Mouse (Mus musculus) midbrain, embryonic 11.5 days (tissue): ENCODE results near the gene Upp2. TPM values are rescaled to one million over a fixed set of nuclear protein-coding genes. Genes with fewer than 3 reads are reported as not detected.

Experiments used
- ATAC-seq: fragments of 200-750 bp; cut with Nextera tagmentation; 2 replicates; pipeline ENCODE4 v1.8.0; 2017; ENCODE audit warnings: moderate TSS enrichment, moderate library complexity; ENCODE audit not compliant: low FRiP score
- DNase-seq: peaks from one replicate; pipeline ENCODE4 v3.0.0; 2015; ENCODE audit warnings: low spot score; ENCODE audit errors: missing footprints
- H3K27ac ChIP-seq: fragments of 300-500 bp; sonication (generic); 2 replicates; pipeline ENCODE4 v1.5.1; 2014; ENCODE audit warnings: low read depth, low read length
- H3K27me3 ChIP-seq: fragments of 300-500 bp; sonication (generic); 2 replicates; pipeline ENCODE4 v1.6.1; 2014; ENCODE audit warnings: mild to moderate bottlenecking, low read length, moderate library complexity, mixed read lengths; ENCODE audit not compliant: control insufficient read depth, insufficient read depth
- H3K36me3 ChIP-seq: fragments of 300-500 bp; sonication (generic); 2 replicates; pipeline ENCODE4 v1.6.1; 2014; ENCODE audit warnings: mild to moderate bottlenecking, low read length, moderate library complexity, mixed read lengths; ENCODE audit not compliant: control insufficient read depth, insufficient read depth
- H3K4me1 ChIP-seq: fragments of 300-500 bp; sonication (generic); 2 replicates; pipeline ENCODE4 v1.6.1; 2014; ENCODE audit warnings: low read length; ENCODE audit not compliant: control insufficient read depth, insufficient read depth
- H3K4me2 ChIP-seq: fragments of 300-500 bp; sonication (generic); 2 replicates; pipeline ENCODE4 v1.6.1; 2014; ENCODE audit warnings: mild to moderate bottlenecking, moderate library complexity
- H3K4me3 ChIP-seq: fragments of 300-500 bp; sonication (generic); 2 replicates; pipeline ENCODE4 v1.5.1; 2014; ENCODE audit warnings: low read depth, low read length
- H3K9ac ChIP-seq: fragments of 300-500 bp; sonication (generic); 2 replicates; pipeline ENCODE4 v1.6.1; 2014; ENCODE audit warnings: low read length
- H3K9me3 ChIP-seq: fragments of 300-500 bp; sonication (generic); 2 replicates; pipeline ENCODE4 v1.6.1; 2016; ENCODE audit warnings: low read length; ENCODE audit not compliant: control insufficient read depth
- WGBS: fragments of 180-500 bp; shearing (Covaris S2); extraction: QIAGEN DNeasy Blood & Tissue Kit; methylation state at CpG from one replicate; pipeline ENCODE4 v1.1.7; 2014; 5-methylcytosine and 5-hydroxymethylcytosine counted together
- polyA plus RNA-seq: library from polyadenylated mRNA; unstranded; fragments of >200 nt; fragmentation: Nextera tagmentation; extraction: Ambion mirVana; gene quantifications from 2 replicates; pipeline ENCODE4 v1.2.1, GENCODE M21; 2014

Gene Upp2
- polyA plus RNA-seq, 1 experiment from 2014 or later, result 4.7 TPM

DNA sequence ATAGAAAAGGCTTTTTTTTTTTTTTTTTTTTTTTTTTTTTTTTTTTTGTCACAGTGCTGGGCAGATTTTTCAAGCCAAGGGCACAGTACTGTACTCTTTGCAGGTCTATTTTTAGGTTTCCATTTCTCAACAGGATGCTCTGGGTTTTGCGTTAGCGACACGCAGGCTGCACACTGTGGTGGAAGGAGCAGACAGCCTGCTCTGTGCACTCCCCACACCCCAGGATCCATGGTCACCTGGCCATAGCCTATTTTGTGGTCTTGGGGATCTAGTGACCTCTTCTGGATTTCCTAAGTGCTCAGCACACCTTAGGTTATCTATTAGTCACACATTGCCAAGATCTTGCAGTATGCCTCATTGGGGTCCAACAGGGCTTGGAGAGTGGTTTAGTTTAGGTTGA is 100.2 kb downstream of the Upp2 start:
- Histone ChIP-seq H3K36me3 (no peaks in the 10 kb centered on the region), H3K4me2 (no peak overlapping the region), H3K4me3 (no peak overlapping the region), H3K9ac (no peak overlapping the region), H3K9me3 (no peaks in the 10 kb centered on the region), H3K27ac (no peak overlapping the region), H3K4me1 (no peaks in the 10 kb centered on the region; the same call in 1 of the 2 replicates), H3K27me3 (no peaks in the 10 kb centered on the region)
- ATAC-seq, result no peak
- DNase-seq, result no peak
- WGBS, result 72% methylated on average over 3 of the region's 3 CpGs

- H3K27me3 ChIP-seq, result no peaks in the 10 kb centered on the region
- H3K4me1 ChIP-seq, result no peaks in the 10 kb centered on the region
- DNase-seq (peak; percentile 89), ATAC-seq (no peak)
- no peaks in the 10 kb centered on the region for H3K9me3 ChIP-seq
- no peaks in the 10 kb centered on the region for H3K36me3 ChIP-seq
- no peak overlapping the region for H3K9ac ChIP-seq
- no peak overlapping the region for H3K27ac ChIP-seq
- WGBS, result 53% methylated on average over 9 of the region's 9 CpGs
- no peak overlapping the region for H3K4me3 ChIP-seq
- H3K4me2 ChIP-seq, result no peak overlapping the region
These were observed 100.9 kb downstream of the Upp2 start for GRCm38 (mm10) chr2:58667991-58668390.

DNA sequence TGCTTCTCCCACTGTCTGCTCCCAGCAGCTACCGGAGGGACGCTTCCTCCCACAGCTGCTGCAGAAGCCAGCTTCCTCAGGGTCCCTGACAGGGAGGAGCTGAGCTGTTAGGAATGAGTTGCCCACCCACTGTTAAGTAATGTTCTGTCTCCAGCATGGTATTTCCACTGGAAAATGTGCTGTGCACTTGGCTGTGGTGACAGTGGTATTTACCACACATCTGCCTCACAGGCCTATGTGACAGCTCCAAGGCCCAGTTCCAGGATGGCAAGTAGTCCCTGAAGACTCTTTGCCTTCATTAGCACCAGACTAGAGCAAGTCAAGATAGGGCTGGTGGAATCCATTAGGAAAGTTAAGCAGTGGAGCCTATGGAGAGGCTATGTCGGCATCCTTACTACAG is 102.0 kb downstream of the Upp2 start:
- no peak for ATAC-seq
- peaks cover 3% of the 10 kb centered on the region; the same call in 1 of the 2 replicates for H3K9me3 ChIP-seq
- 89% methylated on average over 3 of the region's 3 CpGs for WGBS
- H3K36me3 ChIP-seq, result no peaks in the 10 kb centered on the region
- H3K4me3 ChIP-seq, result no peak overlapping the region
- H3K9ac ChIP-seq, result no peak overlapping the region
- no peak overlapping the region for H3K4me2 ChIP-seq
- no peak overlapping the region for H3K27ac ChIP-seq
- no peak for DNase-seq
- H3K27me3 ChIP-seq, result no peaks in the 10 kb centered on the region
- no peaks in the 10 kb centered on the region for H3K4me1 ChIP-seq

DNA sequence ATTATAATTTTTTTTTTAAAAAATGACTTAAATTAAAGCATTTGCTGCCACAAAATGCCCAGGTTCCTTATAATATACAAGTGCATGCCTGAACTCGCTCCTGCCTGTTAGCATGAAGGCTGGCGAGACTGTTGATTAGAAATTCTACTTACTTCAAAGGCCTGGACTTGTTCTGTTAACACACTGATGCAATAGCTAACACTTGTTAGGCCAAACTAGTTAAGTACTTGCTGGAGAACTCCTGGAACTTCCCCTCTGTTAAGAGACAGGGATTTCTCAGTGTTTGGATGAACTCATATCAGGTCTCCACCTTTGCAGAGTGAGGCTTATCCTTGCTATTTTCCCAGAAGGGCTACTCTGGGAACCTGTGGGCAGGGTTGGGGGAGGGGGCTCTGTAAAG is 105.4 kb downstream of the Upp2 start:
- 100% methylated on average over 2 of the region's 2 CpGs for WGBS
- no peak for DNase-seq
- no peaks in the 10 kb centered on the region for H3K27me3 ChIP-seq
- peaks cover 3% of the 10 kb centered on the region; the same call in 1 of the 2 replicates for H3K9me3 ChIP-seq
- no peak overlapping the region for H3K9ac ChIP-seq
- no peak overlapping the region for H3K4me2 ChIP-seq
- no peak for ATAC-seq
- no peaks in the 10 kb centered on the region for H3K4me1 ChIP-seq
- no peak overlapping the region for H3K4me3 ChIP-seq
- no peaks in the 10 kb centered on the region for H3K36me3 ChIP-seq
- H3K27ac ChIP-seq, result no peak overlapping the region

DNA sequence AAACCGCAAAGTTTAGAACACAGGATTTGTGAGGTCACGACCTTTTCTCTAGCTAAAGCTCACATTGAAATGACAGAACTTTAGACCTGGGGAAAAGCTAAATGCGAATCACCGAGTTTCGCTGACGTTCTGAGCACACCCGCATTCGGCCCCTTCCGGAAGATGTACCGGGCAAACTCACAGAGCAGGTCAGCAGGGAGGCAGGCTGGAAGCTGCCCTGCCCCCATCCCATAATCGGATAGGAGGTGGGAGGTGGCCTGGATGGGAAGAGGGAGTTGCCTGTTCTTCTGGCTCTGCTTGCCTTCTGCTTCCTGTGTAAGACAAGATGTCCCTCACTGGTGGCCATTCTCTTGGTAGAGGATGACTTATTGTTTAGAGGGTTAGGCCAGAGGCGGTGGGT is 112.9 kb downstream of the Upp2 start:
- DNase-seq (no peak), ATAC-seq (no peak)
- no peak overlapping the region for H3K4me2 ChIP-seq
- H3K9ac ChIP-seq, result no peak overlapping the region
- no peaks in the 10 kb centered on the region for H3K27me3 ChIP-seq
- H3K9me3 ChIP-seq, result no peaks in the 10 kb centered on the region
- H3K4me1 ChIP-seq, result no peaks in the 10 kb centered on the region
- H3K4me3 ChIP-seq, result no peak overlapping the region
- no peaks in the 10 kb centered on the region for H3K36me3 ChIP-seq
- 82% methylated on average over 12 of the region's 12 CpGs for WGBS
- H3K27ac ChIP-seq, result no peak overlapping the region

DNA sequence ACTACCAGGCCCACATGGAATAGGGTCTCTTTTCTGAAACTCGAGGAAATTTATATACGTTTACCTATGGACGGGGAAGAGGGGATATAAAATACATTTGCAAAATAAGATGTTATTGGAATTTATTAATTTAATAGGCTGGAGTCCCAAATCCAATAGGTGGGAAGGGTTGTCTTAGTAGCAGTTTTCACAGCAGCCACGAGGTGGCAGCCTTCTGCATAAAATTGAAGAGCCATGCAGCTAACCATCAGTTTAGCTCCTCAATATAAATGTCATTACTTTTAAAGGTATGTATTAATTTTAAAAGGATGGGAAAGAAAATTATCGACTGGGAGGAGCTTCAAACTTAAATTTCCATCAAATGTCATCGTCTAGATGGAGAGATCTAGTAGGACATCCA is 113.7 kb downstream of the Upp2 start:
- no peaks in the 10 kb centered on the region for H3K4me1 ChIP-seq
- 37% methylated on average over 6 of the region's 6 CpGs for WGBS
- H3K4me3 ChIP-seq, result no peak overlapping the region
- peak; percentile 94 for DNase-seq
- no peaks in the 10 kb centered on the region for H3K36me3 ChIP-seq
- no peaks in the 10 kb centered on the region for H3K9me3 ChIP-seq
- no peaks in the 10 kb centered on the region for H3K27me3 ChIP-seq
- no peak overlapping the region for H3K4me2 ChIP-seq
- no peak overlapping the region for H3K9ac ChIP-seq
- no peak overlapping the region for H3K27ac ChIP-seq
- ATAC-seq, result 0 out of 2 replicates have a peak, but pooled peaks have one; percentile 38

GRCm38 (mm10) chr2:58681394-58681793 is 114.3 kb downstream of the Upp2 start:
- Histone ChIP-seq H3K27ac (no peak overlapping the region), H3K9me3 (no peaks in the 10 kb centered on the region), H3K36me3 (no peaks in the 10 kb centered on the region), H3K27me3 (no peaks in the 10 kb centered on the region), H3K4me2 (no peak overlapping the region), H3K4me3 (no peak overlapping the region), H3K4me1 (no peaks in the 10 kb centered on the region), H3K9ac (no peak overlapping the region)
- ATAC-seq (no peak), DNase-seq (no peak)
- WGBS, result 72% methylated on average over 3 of the region's 3 CpGs

DNA sequence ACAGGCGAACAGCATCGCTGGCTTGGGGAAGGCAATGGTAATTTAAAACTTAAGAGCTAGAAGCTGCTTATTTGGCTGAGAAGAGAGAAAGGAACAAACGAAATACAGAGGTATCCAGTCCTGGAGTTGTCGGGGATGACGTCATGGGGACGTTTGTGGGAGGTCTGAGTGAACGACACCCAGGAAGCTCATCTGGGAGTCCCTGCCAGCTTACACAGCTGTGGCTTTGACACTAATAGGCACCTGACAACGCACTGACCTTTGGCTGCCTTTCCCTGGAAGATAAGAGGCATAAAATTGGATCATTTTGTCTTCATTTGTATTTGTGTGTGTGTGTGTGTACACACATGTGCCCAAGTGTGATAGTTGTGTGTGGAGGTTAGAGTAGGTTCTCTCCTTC is 130.4 kb downstream of the Upp2 start:
- Histone ChIP-seq H3K4me3 (no peak overlapping the region), H3K36me3 (no peaks in the 10 kb centered on the region), H3K9me3 (no peaks in the 10 kb centered on the region), H3K9ac (no peak overlapping the region), H3K4me1 (no peaks in the 10 kb centered on the region), H3K27me3 (no peaks in the 10 kb centered on the region), H3K4me2 (no peak overlapping the region), H3K27ac (no peak overlapping the region)
- ATAC-seq (no peak), DNase-seq (no peak)
- 87% methylated on average over 8 of the region's 8 CpGs for WGBS

DNA sequence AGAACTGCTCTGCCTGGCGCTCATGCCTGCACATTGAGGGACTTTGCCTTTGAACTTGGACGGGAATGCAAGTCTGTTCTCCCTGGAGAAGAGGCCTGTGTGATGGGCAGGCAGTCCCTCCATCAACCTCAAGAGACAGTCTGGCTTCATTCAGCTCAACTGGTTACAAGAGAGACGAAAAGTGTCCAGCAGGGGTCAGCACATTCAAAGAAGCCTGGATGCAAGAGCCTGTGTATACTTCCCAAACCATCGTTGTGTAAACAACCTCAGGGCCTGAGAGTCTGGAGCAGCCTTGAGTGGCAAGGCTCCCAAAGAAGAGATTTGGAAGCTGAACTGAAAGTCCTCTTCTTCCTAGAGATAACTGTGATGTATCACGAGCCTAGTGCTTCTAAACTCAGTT is 132.8 kb downstream of the Upp2 start:
- ATAC-seq (peak; percentile 73), DNase-seq (peak; percentile 92)
- Histone ChIP-seq H3K36me3 (no peaks in the 10 kb centered on the region), H3K4me1 (no peaks in the 10 kb centered on the region), H3K4me2 (no peak overlapping the region), H3K9me3 (no peaks in the 10 kb centered on the region), H3K4me3 (no peak overlapping the region), H3K27ac (no peak overlapping the region), H3K27me3 (no peaks in the 10 kb centered on the region), H3K9ac (no peak overlapping the region)
- WGBS, result 25% methylated on average over 5 of the region's 5 CpGs

GRCm38 (mm10) chr2:58700354-58700753 is 133.3 kb downstream of the Upp2 start:
- H3K9me3 ChIP-seq, result no peaks in the 10 kb centered on the region
- H3K27me3 ChIP-seq, result no peaks in the 10 kb centered on the region
- 75% methylated on average over 7 of the region's 7 CpGs for WGBS
- DNase-seq (no peak), ATAC-seq (peak; percentile 58; the same call in 1 of the 2 replicates)
- H3K27ac ChIP-seq, result no peak overlapping the region
- no peaks in the 10 kb centered on the region for H3K4me1 ChIP-seq
- no peak overlapping the region for H3K4me3 ChIP-seq
- no peak overlapping the region for H3K9ac ChIP-seq
- no peaks in the 10 kb centered on the region for H3K36me3 ChIP-seq
- H3K4me2 ChIP-seq, result no peak overlapping the region
